Mouse (Mus musculus): ENCODE data around the gene Bbc3.

- no peak for TF ChIP-seq POLR2A (IDR thresholded peaks at IDR 0.05; ENCODE audit: insufficient read length, low read depth)
- no peak for TF ChIP-seq CEBPB (IDR thresholded peaks at IDR 0.05; ENCODE audit: insufficient read depth, poor library complexity, severe bottlenecking)
- TF ChIP-seq MYOD1 (IDR thresholded peaks at IDR 0.05; ENCODE audit: control insufficient read depth in 1 of 3, insufficient read length in 2 of 3, low read depth in 2 of 3) = no peak
- no peak for TF ChIP-seq TCF12 (IDR thresholded peaks at IDR 0.05; ENCODE audit: insufficient read depth, poor library complexity, severe bottlenecking)
- no peak for TF ChIP-seq MAX (IDR thresholded peaks at IDR 0.05; ENCODE audit: low read depth)
- TF ChIP-seq USF1 (IDR thresholded peaks at IDR 0.05; ENCODE audit: low read depth) = no peak
- TF ChIP-seq E2F4 (IDR thresholded peaks at IDR 0.05; ENCODE audit: insufficient read depth) = no peak
- no peak for TF ChIP-seq POLR2AphosphoS2 (IDR thresholded peaks at IDR 0.05; ENCODE audit: insufficient read length, low read depth)
- no peak for TF ChIP-seq SRF (IDR thresholded peaks at IDR 0.05; ENCODE audit: control insufficient read depth, insufficient read length, low read depth)
- TF ChIP-seq REST (IDR thresholded peaks at IDR 0.05; ENCODE audit: insufficient read depth, insufficient read length) = no peak
- TF ChIP-seq MYOG (IDR thresholded peaks at IDR 0.05; ENCODE audit: control insufficient read depth in 1 of 3, insufficient read depth in 1 of 3, insufficient read length in 2 of 3, low read depth in 2 of 3) = no peak
- no peak for TF ChIP-seq TCF3 (IDR thresholded peaks at IDR 0.05; ENCODE audit: insufficient read length, low read depth)
Measured at GRCm38 (mm10) chr7:16296146-16296545, 12.0 kb upstream of the Bbc3 start.
